Mouse (Mus musculus) limb, embryonic 11.5 days (tissue): ENCODE measurements around the gene Tmem206. TPM values are rescaled to one million over a fixed set of nuclear protein-coding genes. Genes with fewer than 3 reads are reported as not detected.

Experiments
- ATAC-seq: fragments of 200-750 bp; cut with Nextera tagmentation; 2 replicates; pipeline ENCODE4 v1.8.0; 2017; ENCODE audit warnings: low read depth; ENCODE audit not compliant: insufficient number of reproducible peaks, low FRiP score, low TSS enrichment
- DNase-seq: peaks from one replicate; pipeline ENCODE4 v3.0.0-alpha.2; 2015; ENCODE audit warnings: low spot score
- H3K27ac ChIP-seq: fragments of 300-500 bp; sonication (generic); replicated peaks from 2 replicates; pipeline ENCODE4 v1.5.1; 2014; ENCODE audit warnings: low read depth, mild to moderate bottlenecking, low read length
- H3K27me3 ChIP-seq: fragments of 300-500 bp; sonication (generic); 2 replicates; pipeline ENCODE4 v1.6.1; 2014; ENCODE audit warnings: mild to moderate bottlenecking, low read length, mixed read lengths; ENCODE audit not compliant: control insufficient read depth, insufficient read depth
- H3K36me3 ChIP-seq: fragments of 300-500 bp; sonication (generic); 2 replicates; pipeline ENCODE4 v1.6.1; 2014; ENCODE audit warnings: mild to moderate bottlenecking, low read length, moderate library complexity, mixed read lengths; ENCODE audit not compliant: control insufficient read depth, insufficient read depth
- H3K4me1 ChIP-seq: fragments of 300-500 bp; sonication (generic); 2 replicates; pipeline ENCODE4 v1.6.1; 2014; ENCODE audit warnings: low read length, mixed read lengths; ENCODE audit not compliant: control insufficient read depth, insufficient read depth
- H3K4me2 ChIP-seq: fragments of 300-500 bp; sonication (generic); 2 replicates; pipeline ENCODE4 v1.6.1; 2014; ENCODE audit warnings: low read depth, mild to moderate bottlenecking, moderate library complexity; ENCODE audit not compliant: severe bottlenecking
- H3K4me3 ChIP-seq: fragments of 300-500 bp; sonication (generic); 2 replicates; pipeline ENCODE4 v1.5.1; 2014; ENCODE audit warnings: low read depth, low read length
- H3K9ac ChIP-seq: fragments of 300-500 bp; sonication (generic); 2 replicates; pipeline ENCODE4 v1.6.1; 2014; ENCODE audit warnings: mild to moderate bottlenecking, low read length
- H3K9me3 ChIP-seq: fragments of 300-500 bp; sonication (generic); 2 replicates; pipeline ENCODE4 v1.6.1; 2016; ENCODE audit warnings: low read length; ENCODE audit not compliant: control insufficient read depth
- WGBS: fragments of 180-500 bp; shearing (Covaris S2); extraction: QIAGEN DNeasy Blood & Tissue Kit; methylation state at CpG from one replicate; pipeline ENCODE4 v1.1.7; 2014; 5-methylcytosine and 5-hydroxymethylcytosine counted together
- polyA plus RNA-seq: library from polyadenylated mRNA; unstranded; fragments of >200 nt; fragmentation: Nextera tagmentation; extraction: Ambion mirVana; gene quantifications from 2 replicates; pipeline ENCODE4 v1.2.1, GENCODE M21; 2014

Tmem206 gene
- 26.8 and 28.4 TPM in 2 replicates for polyA plus RNA-seq

GRCm38 (mm10) chr1:191325726-191326232 is at the start of gene Tmem206:
TSS of gene Tmem206 (plus strand) at chr1:191325912.
- Histone ChIP-seq H3K4me1 (0 out of 2 replicates have a peak, but pooled peaks cover 6% of the 10 kb centered on the region), H3K4me2 (peak within 1 kb of the TSS; percentile 95), H3K4me3 (peak within 1 kb of the TSS; percentile 91), H3K27ac (no peak within 1 kb of the TSS; the same call in 1 of the 2 replicates), H3K27me3 (no peaks in the 10 kb centered on the region), H3K36me3 (no peaks in the 10 kb centered on the region), H3K9ac (peak within 1 kb of the TSS; percentile 90), H3K9me3 (no peaks in the 10 kb centered on the region)
- ATAC-seq (peak; percentile 92), DNase-seq (peak; percentile 98)
- WGBS = 0% methylated on average over 42 of the region's 42 CpGs

GRCm38 (mm10) chr1:191276181-191276580 is 49.5 kb upstream of the Tmem206 start:
- Histone ChIP-seq H3K4me1 (no peaks in the 10 kb centered on the region), H3K9me3 (no peaks in the 10 kb centered on the region), H3K36me3 (no peaks in the 10 kb centered on the region), H3K9ac (no peak overlapping the region), H3K27ac (no peak overlapping the region), H3K27me3 (no peaks in the 10 kb centered on the region), H3K4me2 (no peak overlapping the region), H3K4me3 (no peak overlapping the region)
- no peak for DNase-seq
- ATAC-seq = no peak
- 78% methylated on average over 7 of the region's 7 CpGs for WGBS

GRCm38 (mm10) chr1:191277549-191278059 is 48.1 kb upstream of the Tmem206 start:
- DNase-seq (no peak), ATAC-seq (no peak)
- Histone ChIP-seq H3K4me3 (no peak overlapping the region), H3K36me3 (no peaks in the 10 kb centered on the region), H3K9me3 (no peaks in the 10 kb centered on the region), H3K9ac (no peak overlapping the region), H3K4me1 (no peaks in the 10 kb centered on the region), H3K27ac (no peak overlapping the region), H3K4me2 (no peak overlapping the region), H3K27me3 (no peaks in the 10 kb centered on the region)
- WGBS = 91% methylated on average over 14 of the region's 14 CpGs

- DNase-seq (no peak), ATAC-seq (no peak)
- 79% methylated on average over 4 of the region's 4 CpGs for WGBS
- H3K27me3 ChIP-seq = no peaks in the 10 kb centered on the region
- H3K9me3 ChIP-seq = no peaks in the 10 kb centered on the region
- no peak overlapping the region for H3K4me3 ChIP-seq
- no peak overlapping the region for H3K27ac ChIP-seq
- H3K9ac ChIP-seq = no peak overlapping the region
- no peaks in the 10 kb centered on the region for H3K4me1 ChIP-seq
- H3K36me3 ChIP-seq = no peaks in the 10 kb centered on the region
- H3K4me2 ChIP-seq = no peak overlapping the region
Observed at GRCm38 (mm10) chr1:191278324-191278723, 47.4 kb upstream of the Tmem206 start.

- 81% methylated on average over 7 of the region's 7 CpGs for WGBS
- Histone ChIP-seq H3K9ac (no peak overlapping the region), H3K4me1 (no peaks in the 10 kb centered on the region), H3K4me2 (no peak overlapping the region), H3K9me3 (no peaks in the 10 kb centered on the region), H3K27ac (no peak overlapping the region), H3K36me3 (no peaks in the 10 kb centered on the region), H3K4me3 (no peak overlapping the region), H3K27me3 (no peaks in the 10 kb centered on the region)
- ATAC-seq (no peak), DNase-seq (no peak)
Observed at GRCm38 (mm10) chr1:191281171-191281570, 44.5 kb upstream of the Tmem206 start.

GRCm38 (mm10) chr1:191282319-191282718 is 43.4 kb upstream of the Tmem206 start:
- Histone ChIP-seq H3K4me2 (no peak overlapping the region), H3K9me3 (no peaks in the 10 kb centered on the region), H3K4me3 (no peak overlapping the region), H3K27ac (no peak overlapping the region), H3K36me3 (no peaks in the 10 kb centered on the region), H3K4me1 (no peaks in the 10 kb centered on the region), H3K27me3 (no peaks in the 10 kb centered on the region), H3K9ac (no peak overlapping the region)
- ATAC-seq = no peak
- 88% methylated on average over 1 of the region's 1 CpGs for WGBS
- DNase-seq = no peak

- no peaks in the 10 kb centered on the region for H3K4me1 ChIP-seq
- no peak overlapping the region for H3K9ac ChIP-seq
- H3K9me3 ChIP-seq = no peaks in the 10 kb centered on the region
- 85% methylated on average over 13 of the region's 13 CpGs for WGBS
- H3K36me3 ChIP-seq = no peaks in the 10 kb centered on the region
- no peak overlapping the region for H3K27ac ChIP-seq
- no peak overlapping the region for H3K4me3 ChIP-seq
- no peak overlapping the region for H3K4me2 ChIP-seq
- DNase-seq (no peak), ATAC-seq (no peak)
- H3K27me3 ChIP-seq = no peaks in the 10 kb centered on the region
Observed at GRCm38 (mm10) chr1:191283110-191284040, 42.3 kb upstream of the Tmem206 start.

- 91% methylated on average over 8 of the region's 8 CpGs for WGBS
- no peak for ATAC-seq
Observed at GRCm38 (mm10) chr1:191284502-191284901, 41.2 kb upstream of the Tmem206 start.

More at GRCm38 (mm10) chr1:191284502-191284901, 41.2 kb upstream of the Tmem206 start:
- H3K36me3 ChIP-seq = no peaks in the 10 kb centered on the region
- no peak overlapping the region for H3K27ac ChIP-seq
- no peaks in the 10 kb centered on the region for H3K4me1 ChIP-seq
- H3K27me3 ChIP-seq = no peaks in the 10 kb centered on the region
- DNase-seq = no peak
- no peak overlapping the region for H3K4me2 ChIP-seq
- H3K4me3 ChIP-seq = no peak overlapping the region
- H3K9me3 ChIP-seq = no peaks in the 10 kb centered on the region
- H3K9ac ChIP-seq = no peak overlapping the region
